Mouse (Mus musculus) gastrocnemius, postnatal 36 days (tissue): ENCODE measurements around the gene Kcnj6. TPM values are rescaled to one million over a fixed set of nuclear protein-coding genes. Genes with fewer than 3 reads are reported as not detected.

ENCODE experiments used
- DNase-seq, 2 experiments: peaks; one replicate each; pipeline ENCODE4 v3.0.0; 2022
- intact Hi-C: fragments of 180-260 bp; cut with DNase I; formaldehyde crosslinking; loops from one replicate; pipeline ENCODE4 v1.15.1; 2025
- total RNA-seq, 2 experiments: library from RNA; stranded (reverse); gene quantifications; 2 replicates each; pipeline ENCODE4 v1.2.3; 2021

Gene Kcnj6
- total RNA-seq, 2 experiments from 2014 or later, result not detected

DNA sequence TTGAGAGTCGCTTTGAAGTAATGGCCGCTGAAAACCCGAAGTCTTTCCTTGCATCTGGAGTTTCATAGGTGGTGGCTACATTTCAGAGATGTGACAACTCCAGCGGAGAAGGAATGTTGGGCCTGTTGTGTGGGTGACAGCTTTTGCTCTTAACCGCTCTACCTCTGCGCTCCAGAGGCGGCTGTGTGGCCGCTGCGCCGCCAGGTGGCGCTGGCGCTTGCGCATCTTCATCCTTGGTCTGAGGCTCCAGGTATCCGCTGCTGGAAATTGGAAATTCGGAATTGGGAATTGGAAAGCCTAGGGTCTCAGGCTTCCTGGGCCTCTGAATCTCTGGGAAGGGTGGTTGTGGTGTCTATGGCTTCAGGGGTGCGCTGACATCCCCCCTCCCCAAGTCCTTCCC lies 209.3 kb downstream of the Kcnj6 start:
- DNase-seq, result peak in 1 of 2 experiments; percentile 33
- intact Hi-C loops, result loop anchor here (10.0 kb wide), 1 partner anchor 557 kb away; no protein-coding TSS in a partner anchor

DNA sequence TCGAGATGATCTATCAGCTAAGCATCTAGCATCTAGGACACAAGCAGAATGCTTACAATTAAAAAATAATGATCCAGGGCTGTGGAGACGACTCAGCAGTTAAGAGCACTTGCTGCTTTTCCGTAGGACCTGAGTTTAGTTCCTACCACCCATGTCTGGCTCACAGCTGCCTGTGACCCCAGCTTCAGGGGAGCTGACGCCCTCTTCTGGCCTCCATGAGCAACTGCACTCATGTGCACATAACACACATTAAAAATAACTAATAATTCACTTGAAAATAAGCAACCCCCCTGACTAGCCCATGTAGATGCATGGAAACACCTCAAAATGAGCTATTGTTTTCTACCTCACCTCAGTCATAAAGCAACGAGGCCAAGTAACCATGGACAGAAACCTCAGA lies 211.6 kb downstream of the Kcnj6 start:
- intact Hi-C loops, result loop anchor here (10.0 kb wide), 1 partner anchor 559 kb away; no protein-coding TSS in a partner anchor
- no peak for DNase-seq

- intact Hi-C loops, result loop anchor here (10.0 kb wide), 1 partner anchor 561 kb away; no protein-coding TSS in a partner anchor
- no peak for DNase-seq
Observed at GRCm38 (mm10) chr16:94783696-94784095, 213.8 kb downstream of the Kcnj6 start.

DNA sequence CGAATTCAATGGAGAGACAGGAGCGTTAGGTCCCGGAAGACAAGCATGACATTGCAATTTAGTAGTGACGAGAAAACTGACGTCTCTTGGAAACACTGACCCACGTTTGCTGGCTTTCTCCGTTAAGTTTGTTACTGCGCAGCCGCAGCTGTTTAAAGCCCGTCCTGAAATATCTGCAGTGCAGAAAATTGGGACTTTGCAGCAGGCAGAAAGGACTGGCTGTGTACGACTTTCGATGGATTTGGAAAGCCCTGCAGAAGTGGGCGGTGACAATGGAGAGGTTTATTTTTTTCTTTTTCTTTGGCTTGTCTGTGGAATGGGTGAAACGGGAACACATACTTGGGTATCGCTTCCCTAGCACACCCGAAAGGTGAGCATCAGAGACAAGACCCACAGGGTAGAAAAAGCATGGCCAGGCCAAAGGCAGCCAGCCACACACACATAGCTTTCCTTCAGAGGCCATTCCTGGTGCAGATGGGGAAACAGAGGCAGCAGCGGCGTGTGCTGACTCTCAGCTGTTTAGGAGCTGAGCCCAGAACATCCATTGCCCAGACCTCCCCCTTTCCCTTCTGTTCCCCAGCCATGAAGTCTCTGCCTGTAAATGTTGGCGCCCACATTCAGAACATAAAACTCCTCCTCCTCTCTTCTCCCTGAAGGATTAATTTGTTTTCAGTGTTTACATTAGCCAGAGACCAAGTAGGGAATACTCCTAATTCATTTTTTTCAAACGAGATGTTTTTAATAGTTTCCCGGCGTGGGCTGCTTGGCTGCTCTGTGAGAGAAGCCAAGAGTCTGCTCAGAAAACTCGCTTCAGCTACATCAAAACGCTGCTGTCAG lies 215.2 kb downstream of the Kcnj6 start:
- intact Hi-C loops, result loop anchor here (10.0 kb wide), 1 partner anchor 562 kb away; no protein-coding TSS in a partner anchor
- no peak for DNase-seq

DNA sequence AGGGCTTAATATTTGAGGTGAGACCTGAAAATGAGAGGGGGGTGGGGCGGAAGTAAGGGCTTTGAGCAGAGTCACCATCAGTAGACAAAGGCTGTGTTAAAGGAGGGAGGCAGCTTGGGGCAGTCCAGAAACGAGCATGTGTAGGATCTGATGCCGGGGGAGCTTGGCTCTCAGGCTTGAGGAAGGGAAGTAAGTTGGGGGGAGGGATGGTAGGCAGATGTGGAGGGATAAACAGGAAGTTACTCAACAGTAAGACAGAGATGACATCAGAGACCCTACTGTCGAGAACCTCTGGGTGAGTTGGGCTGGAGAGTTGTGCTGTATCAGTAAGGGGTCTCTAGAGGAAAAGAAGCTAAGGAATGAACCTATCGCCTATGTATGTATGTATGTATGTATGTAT lies 223.6 kb downstream of the Kcnj6 start:
- intact Hi-C loops, result no loop called here
- DNase-seq, result no peak

- no peak for DNase-seq
- intact Hi-C loops, result no loop called here
Observed at GRCm38 (mm10) chr16:94767606-94768005, 229.9 kb downstream of the Kcnj6 start.

DNA sequence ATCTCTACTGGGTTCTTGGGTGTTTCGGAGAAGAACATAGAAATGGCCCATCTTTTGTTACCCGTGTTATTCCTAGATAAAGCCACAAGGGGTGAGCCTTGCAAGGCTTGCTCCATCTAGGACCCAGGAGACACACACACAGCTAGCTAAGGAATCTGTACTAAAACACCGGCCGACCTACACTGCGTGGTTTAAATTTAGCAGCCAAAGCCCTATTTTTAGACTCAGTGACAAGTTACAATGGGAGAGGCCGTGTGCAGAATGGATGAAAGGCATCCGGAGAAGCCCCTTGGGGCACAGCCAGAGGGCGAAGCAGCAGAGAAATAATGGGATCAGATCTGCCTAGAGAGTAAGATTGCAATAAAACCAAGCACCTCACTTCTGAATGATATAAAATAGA lies 232.4 kb downstream of the Kcnj6 start:
- no peak for DNase-seq
- intact Hi-C loops, result no loop called here

GRCm38 (mm10) chr16:94760732-94761131 lies 236.8 kb downstream of the Kcnj6 start:
- intact Hi-C loops, result no loop called here
- DNase-seq, result no peak

GRCm38 (mm10) chr16:94759761-94760160 lies 237.7 kb downstream of the Kcnj6 start:
- DNase-seq, result no peak
- intact Hi-C loops, result no loop called here

DNA sequence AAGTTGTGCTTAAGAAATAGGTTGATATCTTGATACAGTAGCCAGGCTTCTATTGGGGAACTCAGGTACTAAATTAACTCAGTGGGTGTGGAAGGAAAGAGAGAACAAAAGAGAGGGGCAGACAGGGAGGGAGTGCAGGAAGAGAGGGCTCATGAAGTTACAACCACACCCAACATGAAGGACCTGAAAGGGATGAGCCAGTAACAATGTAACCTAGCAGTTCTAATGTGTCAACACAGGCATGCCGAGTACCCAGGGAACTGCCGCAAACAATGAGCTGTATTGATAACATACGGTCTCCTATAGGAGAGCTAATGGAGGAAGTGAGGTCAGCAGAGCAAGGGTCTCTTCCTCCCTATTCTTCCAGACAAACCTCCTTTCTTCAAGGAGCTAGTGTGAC lies 238.9 kb downstream of the Kcnj6 start:
- intact Hi-C loops, result no loop called here
- DNase-seq, result no peak

DNA sequence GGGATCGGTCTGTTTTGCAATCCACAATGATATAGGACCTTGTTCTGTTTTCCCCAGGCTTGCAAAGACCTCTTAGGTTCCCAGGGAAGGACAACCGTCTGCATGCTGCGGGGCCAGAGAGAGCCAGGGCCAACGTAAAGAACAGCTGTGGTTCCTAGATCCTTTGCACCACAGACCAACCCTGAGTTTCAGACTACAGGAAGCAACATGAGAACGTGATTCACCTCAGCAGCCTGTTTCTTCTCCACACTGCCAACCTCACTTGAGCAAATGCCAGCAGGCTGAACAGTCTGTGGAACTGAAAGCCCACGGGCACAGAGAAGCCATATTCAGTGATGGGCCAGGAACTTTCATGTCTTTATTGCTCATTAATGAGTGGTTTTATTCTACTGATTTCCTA lies 241.1 kb downstream of the Kcnj6 start:
- DNase-seq, result no peak
- intact Hi-C loops, result no loop called here

- no peak for DNase-seq
- intact Hi-C loops, result no loop called here
Observed at GRCm38 (mm10) chr16:94753453-94753852, 244.0 kb downstream of the Kcnj6 start.

- DNase-seq, result no peak
- intact Hi-C loops, result no loop called here
Observed at GRCm38 (mm10) chr16:94752781-94753180, 244.7 kb downstream of the Kcnj6 start.

- intact Hi-C loops, result no loop called here
- DNase-seq, result peak in 1 of 2 experiments; percentile 10
Observed at GRCm38 (mm10) chr16:94745016-94745415, 252.5 kb downstream of the Kcnj6 start.

- DNase-seq, result peak in 1 of 2 experiments; percentile 13
Observed at GRCm38 (mm10) chr16:94743853-94744501, 253.5 kb downstream of the Kcnj6 start.

GRCm38 (mm10) chr16:94737359-94737687 lies 260.2 kb downstream of the Kcnj6 start:
- intact Hi-C loops, result no loop called here
- no peak for DNase-seq

More at GRCm38 (mm10) chr16:94743853-94744501, 253.5 kb downstream of the Kcnj6 start:
- intact Hi-C loops, result no loop called here

DNA sequence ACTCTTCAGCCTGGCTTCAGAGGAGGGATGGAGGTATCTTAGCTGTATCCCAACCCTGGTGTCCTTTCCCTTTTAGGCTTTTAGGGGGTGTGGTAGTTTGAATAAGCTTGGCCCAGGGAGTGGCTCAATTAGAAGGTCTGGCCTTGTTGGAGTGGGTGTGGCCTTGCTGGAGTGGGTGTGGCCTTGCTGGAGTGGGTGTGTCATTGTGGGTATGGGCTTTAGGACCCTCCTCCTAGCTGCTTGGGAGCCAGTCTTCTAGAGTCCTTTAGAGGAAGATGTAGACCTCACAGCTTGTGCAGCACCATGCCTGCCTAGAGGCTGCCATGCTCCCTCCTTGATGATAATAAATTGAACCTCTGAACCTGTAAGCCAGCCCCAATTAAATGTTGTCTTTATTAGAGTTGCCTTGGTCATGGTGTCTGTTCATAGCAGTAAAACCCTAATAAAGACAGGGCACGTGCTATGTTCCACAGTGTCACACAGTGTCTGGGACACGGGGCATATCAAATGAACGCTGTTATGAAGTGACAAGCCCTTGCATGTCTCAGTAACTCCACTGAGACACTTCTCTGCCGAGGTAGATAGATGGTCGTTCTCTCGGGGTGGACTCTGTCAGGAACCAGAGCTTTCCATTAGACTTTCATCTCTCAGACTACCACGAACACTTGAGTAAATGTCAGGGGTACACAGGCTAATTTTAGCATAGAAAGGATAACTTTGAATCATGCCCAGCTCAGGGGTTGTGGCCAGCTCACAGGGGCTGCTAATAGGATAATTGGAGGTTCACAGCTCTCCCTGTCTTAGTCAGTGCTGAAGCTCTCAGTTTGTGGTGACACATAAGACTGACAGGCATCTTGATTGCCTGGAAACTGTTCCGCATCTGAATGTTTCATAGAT lies 260.8 kb downstream of the Kcnj6 start:
- intact Hi-C loops, result no loop called here
- no peak for DNase-seq

- DNase-seq, result no peak
- intact Hi-C loops, result no loop called here
Observed at GRCm38 (mm10) chr16:94735472-94735871, 262.0 kb downstream of the Kcnj6 start.

DNA sequence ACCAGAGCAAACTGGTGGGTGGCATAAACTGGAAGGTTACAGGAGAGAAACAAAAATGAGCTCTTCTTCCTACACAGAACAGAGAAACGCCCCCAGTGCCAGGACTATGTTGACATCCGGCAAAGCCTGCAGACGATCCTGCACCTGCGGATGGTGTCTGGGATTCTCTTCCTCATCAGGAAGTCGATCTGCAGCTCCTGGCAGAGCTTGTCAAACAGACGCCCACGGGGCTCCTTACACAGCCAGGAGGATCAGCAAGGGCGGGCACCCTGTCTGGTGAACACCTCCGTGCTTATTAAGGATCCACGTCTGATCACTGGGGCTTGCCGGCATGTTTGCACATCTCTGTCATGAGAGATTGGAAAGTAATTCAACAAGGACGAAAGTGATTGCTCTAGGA lies 266.5 kb downstream of the Kcnj6 start:
- intact Hi-C loops, result no loop called here
- DNase-seq, result no peak

GRCm38 (mm10) chr16:94729236-94729635 lies 268.3 kb downstream of the Kcnj6 start:
- DNase-seq, result no peak
- intact Hi-C loops, result no loop called here

- no peak for DNase-seq
- intact Hi-C loops, result no loop called here
Observed at GRCm38 (mm10) chr16:94724747-94725211, 272.7 kb downstream of the Kcnj6 start.
